Mouse (Mus musculus): ENCODE measurements around the gene Cped1. TPM values are rescaled to one million over a fixed set of nuclear protein-coding genes. Genes with fewer than 3 reads are reported as not detected.
"Not testable (repeated sequence)": the region's sequence is repeated elsewhere in the genome, so short reads cannot be mapped to it uniquely, and the experiment has no call there.

Cped1 gene
- polyA plus RNA-seq, 1 experiment = not detected

DNA sequence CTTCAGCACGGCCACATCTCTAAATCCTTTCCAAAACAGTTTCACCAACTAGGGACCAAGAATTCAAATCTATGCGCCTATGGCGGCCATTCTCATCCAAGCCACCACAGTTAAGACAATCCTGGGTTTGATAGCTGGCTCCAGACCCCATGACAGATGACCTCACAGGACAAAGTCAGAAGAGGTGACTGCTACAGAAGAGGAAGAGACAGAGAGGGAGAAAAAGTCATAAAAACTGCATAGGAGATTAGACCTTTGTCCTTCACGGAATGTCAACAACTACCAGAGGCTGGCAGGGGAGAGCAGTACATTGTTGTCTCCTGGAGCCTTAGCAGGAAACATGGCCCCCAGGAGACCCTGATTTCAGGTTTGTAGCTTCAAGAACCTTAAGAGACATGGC lies 117.0 kb downstream of the Cped1 start:
- 92% methylated on average over 4 of the region's 4 CpGs for WGBS
- Histone ChIP-seq H3K4me1 (ENCODE audit: control insufficient read depth, insufficient read depth, low read length) (peaks cover 2% of the 10 kb centered on the region; the same call in 1 of the 2 replicates), H3K4me3 (ENCODE audit: insufficient read depth, low read depth, low read length) (no peak overlapping the region), H3K27ac (ENCODE audit: insufficient read depth, low read depth, low read length) (no peak overlapping the region)
- TF ChIP-seq CTCF (IDR thresholded peaks at IDR 0.05; ENCODE audit: insufficient read depth, low read depth, low read length) (no peak), POLR2A (IDR thresholded peaks at IDR 0.05; ENCODE audit: insufficient read depth, low read depth, low read length) (no peak)

DNA sequence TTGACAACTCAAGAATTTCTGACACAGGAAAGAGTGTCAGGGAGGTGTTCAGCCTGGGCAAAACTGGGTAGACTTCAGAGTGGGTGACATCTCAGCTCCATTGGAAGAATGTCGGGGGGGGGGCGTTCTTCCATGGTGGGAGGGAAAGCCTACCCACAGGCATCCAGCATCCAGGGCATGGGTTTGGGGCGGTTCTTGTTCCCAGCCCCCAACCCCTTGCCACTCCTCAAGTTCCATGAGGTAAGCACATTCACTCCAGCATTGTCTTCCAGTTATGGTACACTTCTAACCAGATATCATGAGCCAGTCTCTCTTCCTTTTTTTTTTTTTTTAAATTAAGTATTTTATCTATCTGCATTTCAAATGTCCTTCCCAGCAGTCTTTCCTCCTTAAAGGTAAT lies 118.0 kb downstream of the Cped1 start:
- Histone ChIP-seq H3K4me3 (ENCODE audit: insufficient read depth, low read depth, low read length) (no peak overlapping the region), H3K4me1 (ENCODE audit: control insufficient read depth, insufficient read depth, low read length) (peaks cover 2% of the 10 kb centered on the region; the same call in 1 of the 2 replicates), H3K27ac (ENCODE audit: insufficient read depth, low read depth, low read length) (no peak overlapping the region)
- WGBS = 76% methylated on average over 3 of the region's 3 CpGs
- no peak for TF ChIP-seq CTCF (IDR thresholded peaks at IDR 0.05; ENCODE audit: insufficient read depth, low read depth, low read length)
- no peak for TF ChIP-seq POLR2A (IDR thresholded peaks at IDR 0.05; ENCODE audit: insufficient read depth, low read depth, low read length)

DNA sequence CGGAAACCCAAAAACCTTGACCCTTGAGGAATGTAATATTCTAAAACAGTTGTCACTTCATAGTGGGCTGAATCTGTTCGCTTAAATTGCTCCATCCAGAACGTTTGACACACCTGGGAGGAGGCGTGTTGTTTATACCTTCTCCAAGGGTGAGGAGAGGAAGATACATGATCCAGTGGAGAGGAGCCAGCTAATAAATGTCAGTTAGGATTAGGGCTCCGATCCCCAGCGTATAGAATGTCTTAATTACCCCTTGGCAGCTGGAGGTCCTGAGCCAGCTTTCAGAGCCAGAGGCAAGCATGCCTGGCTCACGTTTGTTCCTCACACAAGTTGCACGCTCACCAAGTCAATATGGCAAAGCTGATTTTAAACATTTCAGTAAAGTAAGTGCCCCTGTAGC lies 118.5 kb downstream of the Cped1 start:
- TF ChIP-seq CTCF (IDR thresholded peaks at IDR 0.05; ENCODE audit: insufficient read depth, low read depth, low read length) = no peak
- TF ChIP-seq POLR2A (IDR thresholded peaks at IDR 0.05; ENCODE audit: insufficient read depth, low read depth, low read length) = no peak
- WGBS = 31% methylated on average over 8 of the region's 8 CpGs

DNA sequence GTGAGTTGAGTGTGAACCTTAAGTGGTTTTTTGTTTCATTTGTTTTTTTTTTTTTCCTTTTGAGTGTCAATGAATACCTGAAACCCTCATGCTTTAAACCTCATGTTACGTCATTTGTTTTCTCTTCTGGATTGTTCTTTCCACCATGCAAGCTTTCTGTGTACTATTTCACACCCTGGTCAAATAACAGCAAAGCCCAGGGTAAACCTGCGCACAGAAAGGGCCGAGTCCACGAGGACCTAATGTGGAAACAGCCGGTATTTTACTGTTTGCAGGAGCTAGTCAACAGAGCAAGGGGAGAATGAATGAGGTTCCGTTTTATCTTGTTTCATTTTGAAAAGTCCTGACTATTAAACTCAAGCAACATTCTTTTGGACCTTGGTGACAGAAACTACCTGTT lies 128.4 kb downstream of the Cped1 start:
- no peak overlapping the region for H3K4me3 ChIP-seq (ENCODE audit: insufficient read depth, low read depth, low read length)
- H3K4me1 ChIP-seq (ENCODE audit: control insufficient read depth, insufficient read depth, low read length) = no peaks in the 10 kb centered on the region
- no peak for TF ChIP-seq CTCF (IDR thresholded peaks at IDR 0.05; ENCODE audit: insufficient read depth, low read depth, low read length)
- TF ChIP-seq POLR2A (IDR thresholded peaks at IDR 0.05; ENCODE audit: insufficient read depth, low read depth, low read length) = no peak
- no peak overlapping the region for H3K27ac ChIP-seq (ENCODE audit: insufficient read depth, low read depth, low read length)
- WGBS = 87% methylated on average over 6 of the region's 6 CpGs

More for the DNA sequence above, 118.5 kb downstream of the Cped1 start:
- H3K4me3 ChIP-seq (ENCODE audit: insufficient read depth, low read depth, low read length) = no peak overlapping the region
- H3K4me1 ChIP-seq (ENCODE audit: control insufficient read depth, insufficient read depth, low read length) = peaks cover 2% of the 10 kb centered on the region; the same call in 1 of the 2 replicates
- no peak overlapping the region for H3K27ac ChIP-seq (ENCODE audit: insufficient read depth, low read depth, low read length)

DNA sequence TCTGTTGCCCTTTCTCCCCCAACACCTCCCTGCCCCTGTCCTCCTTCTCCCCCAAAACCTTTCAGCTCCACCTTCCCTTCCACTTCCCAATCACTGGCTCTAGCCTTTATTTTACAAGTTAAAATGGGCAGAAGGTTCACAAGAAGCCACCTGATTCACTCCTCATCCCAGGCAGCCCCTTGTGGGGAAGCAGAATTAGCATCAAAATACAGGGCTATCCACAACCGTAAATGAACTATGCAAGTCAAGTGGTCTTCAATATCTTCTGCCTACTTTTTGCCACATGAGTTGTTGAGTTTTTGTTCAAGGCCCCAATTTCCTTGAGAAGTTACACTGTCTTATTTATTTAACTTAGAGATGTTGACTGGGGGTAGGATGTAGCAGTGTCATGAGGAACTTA lies 131.0 kb downstream of the Cped1 start:
- H3K4me3 ChIP-seq (ENCODE audit: insufficient read depth, low read depth, low read length) = no peak overlapping the region
- no peaks in the 10 kb centered on the region for H3K4me1 ChIP-seq (ENCODE audit: control insufficient read depth, insufficient read depth, low read length)
- H3K27ac ChIP-seq (ENCODE audit: insufficient read depth, low read depth, low read length) = no peak overlapping the region
- no peak for TF ChIP-seq CTCF (IDR thresholded peaks at IDR 0.05; ENCODE audit: insufficient read depth, low read depth, low read length)
- TF ChIP-seq POLR2A (IDR thresholded peaks at IDR 0.05; ENCODE audit: insufficient read depth, low read depth, low read length) = no peak
- WGBS = 86% methylated on average over 1 of the region's 1 CpGs

DNA sequence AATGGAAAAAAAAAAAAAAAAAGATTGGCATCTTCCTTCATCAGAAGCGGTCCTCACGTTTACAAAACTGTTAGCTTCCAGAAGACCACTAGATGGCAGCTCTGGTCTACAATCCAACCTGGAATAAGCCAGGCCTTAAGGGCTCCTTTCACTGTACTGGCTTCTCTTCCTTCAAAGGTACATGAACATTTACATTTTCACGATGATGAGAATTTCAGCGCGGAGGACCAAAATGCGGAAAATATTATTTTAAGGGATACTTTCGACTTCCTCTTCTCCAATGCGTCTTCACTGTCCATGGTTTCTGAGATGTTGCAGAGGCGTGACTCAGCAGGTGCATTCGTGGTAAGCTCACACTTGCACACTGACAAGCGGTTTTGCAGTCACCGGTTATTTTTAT lies 136.4 kb downstream of the Cped1 start:
- TF ChIP-seq CTCF (IDR thresholded peaks at IDR 0.05; ENCODE audit: insufficient read depth, low read depth, low read length) = no peak
- no peak for TF ChIP-seq POLR2A (IDR thresholded peaks at IDR 0.05; ENCODE audit: insufficient read depth, low read depth, low read length)
- Histone ChIP-seq H3K27ac (ENCODE audit: insufficient read depth, low read depth, low read length) (no peak overlapping the region), H3K4me3 (ENCODE audit: insufficient read depth, low read depth, low read length) (no peak overlapping the region), H3K4me1 (ENCODE audit: control insufficient read depth, insufficient read depth, low read length) (no peaks in the 10 kb centered on the region)
- 28% methylated on average over 12 of the region's 12 CpGs for WGBS

DNA sequence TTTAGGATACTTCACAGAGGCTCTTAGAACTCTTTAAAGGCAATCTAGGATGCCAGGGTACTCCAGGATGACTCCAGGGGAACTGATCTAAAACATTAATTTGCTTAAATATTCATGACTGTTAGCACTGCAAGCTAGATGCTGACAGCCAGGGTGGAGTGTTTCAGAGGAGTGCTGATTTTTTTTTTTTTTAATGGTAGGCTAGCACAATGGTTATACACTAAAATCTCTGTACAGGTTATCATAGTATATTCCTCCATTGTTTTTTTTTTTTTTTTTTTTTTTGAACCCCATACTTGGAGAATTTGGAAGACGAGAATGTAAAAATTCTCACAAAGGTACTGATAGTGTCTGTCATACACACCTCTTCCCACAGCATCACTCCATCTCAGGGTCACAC lies 137.0 kb downstream of the Cped1 start:
- no peak overlapping the region for H3K27ac ChIP-seq (ENCODE audit: insufficient read depth, low read depth, low read length)
- WGBS = 91% methylated on average over 1 of the region's 1 CpGs
- no peak overlapping the region for H3K4me3 ChIP-seq (ENCODE audit: insufficient read depth, low read depth, low read length)
- TF ChIP-seq CTCF (IDR thresholded peaks at IDR 0.05; ENCODE audit: insufficient read depth, low read depth, low read length) (no peak), POLR2A (IDR thresholded peaks at IDR 0.05; ENCODE audit: insufficient read depth, low read depth, low read length) (no peak)
- no peaks in the 10 kb centered on the region for H3K4me1 ChIP-seq (ENCODE audit: control insufficient read depth, insufficient read depth, low read length)

DNA sequence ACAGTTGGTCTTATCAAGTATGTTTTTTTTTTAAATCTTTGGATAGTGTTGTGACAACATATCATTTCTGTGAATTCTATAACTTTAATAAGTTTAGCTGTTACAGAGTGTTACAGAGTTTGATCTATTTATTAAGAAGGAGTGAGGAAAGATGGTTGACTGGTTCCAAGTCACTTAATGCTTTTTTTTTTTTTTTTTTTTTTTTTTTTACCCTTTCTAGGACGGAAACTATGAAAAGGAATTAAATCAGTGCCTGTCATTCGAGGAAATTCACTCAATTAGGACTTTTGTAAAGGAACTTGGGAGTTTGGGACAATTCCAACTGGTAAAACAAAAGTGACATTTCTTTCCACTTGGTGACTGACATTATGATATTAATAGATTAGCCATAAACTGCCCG lies 137.6 kb downstream of the Cped1 start:
- TF ChIP-seq POLR2A (IDR thresholded peaks at IDR 0.05; ENCODE audit: insufficient read depth, low read depth, low read length) (no peak), CTCF (IDR thresholded peaks at IDR 0.05; ENCODE audit: insufficient read depth, low read depth, low read length) (no peak)

DNA sequence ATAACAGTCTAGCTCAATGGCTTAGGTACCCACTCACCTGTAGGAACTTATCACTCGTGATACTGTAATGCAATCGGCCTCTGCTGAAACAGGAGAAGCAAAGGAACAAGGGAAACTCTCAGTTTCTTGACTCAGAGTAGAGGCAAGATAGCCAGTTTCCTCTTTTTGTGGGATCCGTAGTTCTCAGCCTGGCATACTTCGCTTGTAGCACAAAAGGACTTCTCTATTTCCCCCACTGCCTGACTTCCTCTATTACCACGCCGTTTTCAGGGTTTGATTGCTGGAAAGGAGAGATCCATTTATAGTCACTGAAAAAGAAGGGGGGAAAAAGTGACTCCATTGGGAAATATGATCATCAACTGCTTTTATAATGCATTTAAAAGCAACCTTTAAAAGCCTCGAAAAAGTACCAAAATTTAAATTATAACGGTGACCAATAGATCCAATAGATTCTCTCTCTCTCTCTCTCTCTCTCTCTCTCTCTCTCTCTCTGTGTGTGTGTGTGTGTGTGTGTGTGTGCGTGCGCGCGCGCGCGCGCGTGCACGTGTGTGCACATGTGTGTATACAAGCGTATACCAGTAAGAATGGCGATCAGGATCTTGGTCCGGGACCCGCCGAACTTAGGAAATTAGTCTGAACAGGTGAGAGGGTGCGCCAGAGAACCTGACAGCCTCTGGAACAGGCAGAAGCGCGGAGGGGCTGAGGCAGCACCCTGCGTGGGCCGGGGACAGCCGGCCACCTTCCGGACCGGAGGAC lies 139.0 kb downstream of the Cped1 start:
- H3K27ac ChIP-seq (ENCODE audit: insufficient read depth, low read depth, low read length); H3K4me1 ChIP-seq (ENCODE audit: control insufficient read depth, insufficient read depth, low read length); H3K4me3 ChIP-seq (ENCODE audit: insufficient read depth, low read depth, low read length): not testable (repeated sequence)
- 90% methylated on average over 26 of the region's 31 CpGs for WGBS

More for the DNA sequence above, 137.6 kb downstream of the Cped1 start:
- Histone ChIP-seq H3K4me3 (ENCODE audit: insufficient read depth, low read depth, low read length) (no peak overlapping the region), H3K4me1 (ENCODE audit: control insufficient read depth, insufficient read depth, low read length) (no peaks in the 10 kb centered on the region), H3K27ac (ENCODE audit: insufficient read depth, low read depth, low read length) (no peak overlapping the region)
- WGBS = 40% methylated on average over 3 of the region's 3 CpGs

All from olfactory bulb, adult 2 months (tissue).